Mouse (Mus musculus): ENCODE data around the gene Csn1s1.

Csn1s1 gene

DNA sequence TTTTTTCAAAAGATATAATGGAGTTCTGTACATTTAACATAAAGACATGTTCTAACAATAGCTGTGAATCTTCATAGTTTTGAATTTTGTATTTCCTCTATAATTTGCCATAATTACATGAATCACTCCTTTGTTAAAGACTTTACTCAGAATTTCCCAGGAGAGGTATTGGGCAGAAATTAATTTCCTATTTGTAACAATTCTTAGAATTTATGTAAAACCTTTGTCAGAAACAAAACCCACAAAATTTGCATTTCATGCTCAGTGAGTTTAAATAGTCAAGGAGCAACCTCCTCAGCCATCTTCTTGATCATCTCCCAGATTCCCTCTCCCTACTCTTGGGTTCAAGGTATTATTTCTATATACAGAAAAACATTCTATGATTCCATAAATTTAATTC lies at the start of gene Csn1s1:
Gene Csn1s1, plus strand, starts transcription at position 301 of the 400 bp plus-strand sequence.
- DNase-seq (ENCODE audit: low spot score in 2 of 2): no peak

DNA sequence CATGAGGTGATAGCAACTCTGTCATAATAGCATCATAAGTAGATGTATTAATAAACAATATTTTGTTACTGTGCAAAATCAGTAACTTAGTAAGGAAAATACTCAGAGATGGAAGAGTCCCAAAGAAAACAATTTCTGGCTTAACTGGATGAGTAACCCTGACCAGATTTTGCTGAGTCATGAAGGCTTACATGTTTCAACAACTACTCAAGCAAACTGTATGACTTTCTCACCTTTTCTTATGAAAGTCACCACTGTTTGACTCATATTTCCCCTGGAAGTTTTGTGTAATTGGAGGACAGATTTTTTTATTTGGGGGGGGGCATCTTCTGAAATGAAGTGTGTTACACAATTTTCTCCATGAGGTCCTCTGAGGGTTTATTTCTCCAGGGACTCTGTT lies 43.3 kb upstream of the Csn1s1 start:
- no peak for DNase-seq (ENCODE audit: low spot score in 2 of 2)

GRCm38 (mm10) chr5:87642787-87643186 lies 23.2 kb upstream of the Csn1s1 start:
- no peak for DNase-seq (ENCODE audit: low spot score in 2 of 2)

- DNase-seq (ENCODE audit: low spot score in 2 of 2): no peak
Observed at GRCm38 (mm10) chr5:87699530-87699929, 33.5 kb downstream of the Csn1s1 start, which contains the start of gene Csn2. Csn2 (minus strand) TSS chr5:87699630.

- DNase-seq (ENCODE audit: low spot score in 2 of 2): no peak
Observed at GRCm38 (mm10) chr5:87705891-87706290, 39.9 kb downstream of the Csn1s1 start.
